Mouse (Mus musculus) forebrain, postnatal 0 days (tissue): ENCODE results near the gene Defb36. TPM values are rescaled to one million over a fixed set of nuclear protein-coding genes. Genes with fewer than 3 reads are reported as not detected.
A peak's percentile ranks its signal among the peaks of the same experiment; 100 is the strongest.

ENCODE experiments used
- ATAC-seq: fragments of 200-750 bp; cut with Nextera tagmentation; 2 replicates; pipeline ENCODE4 v1.8.0; 2017; ENCODE audit warnings: mild to moderate bottlenecking, moderate library complexity
- DNase-seq: peaks from one replicate; pipeline ENCODE4 v3.0.0-alpha.2; 2015
- H3K27ac ChIP-seq: fragments of 300-500 bp; sonication (generic); 2 replicates; pipeline ENCODE4 v1.5.1; 2014; ENCODE audit warnings: low read depth, mild to moderate bottlenecking, antibody characterized with exemption, low read length, moderate library complexity, mixed read lengths
- H3K27me3 ChIP-seq: fragments of 300-500 bp; sonication (generic); 2 replicates; pipeline ENCODE4 v1.6.1; 2014; ENCODE audit warnings: mild to moderate bottlenecking, low read length, mixed read lengths; ENCODE audit not compliant: insufficient read depth
- H3K36me3 ChIP-seq: fragments of 300-500 bp; sonication (generic); 2 replicates; pipeline ENCODE4 v1.6.1; 2014; ENCODE audit warnings: mild to moderate bottlenecking, moderate library complexity; ENCODE audit not compliant: insufficient read depth
- H3K4me1 ChIP-seq: fragments of 300-500 bp; sonication (generic); 2 replicates; pipeline ENCODE4 v1.6.1; 2014; ENCODE audit warnings: antibody characterized with exemption; ENCODE audit not compliant: insufficient read depth
- H3K4me2 ChIP-seq: fragments of 300-500 bp; sonication (generic); 2 replicates; pipeline ENCODE4 v1.6.1; 2014; ENCODE audit warnings: low read depth, mild to moderate bottlenecking, moderate library complexity
- H3K4me3 ChIP-seq: fragments of 300-500 bp; sonication (generic); 2 replicates; pipeline ENCODE4 v1.5.1; 2014; ENCODE audit warnings: low read depth, low read length, mixed read lengths
- H3K9ac ChIP-seq: fragments of 300-500 bp; sonication (generic); 2 replicates; pipeline ENCODE4 v1.6.1; 2014; ENCODE audit warnings: mild to moderate bottlenecking
- H3K9me3 ChIP-seq: fragments of 300-500 bp; sonication (generic); 2 replicates; pipeline ENCODE4 v1.6.1; 2016; ENCODE audit warnings: low read length
- CTCF ChIP-seq: sonication (generic); IDR thresholded peaks from 2 replicates; pipeline ENCODE4 v1.5.1; 2016; ENCODE audit warnings: antibody characterized with exemption, control low read depth, low read depth
- WGBS: fragments of 180-500 bp; shearing (Covaris S2); extraction: QIAGEN DNeasy Blood & Tissue Kit; methylation state at CpG from one replicate; pipeline ENCODE4 v1.1.7; 2014; 5-methylcytosine and 5-hydroxymethylcytosine counted together
- polyA plus RNA-seq: library from polyadenylated mRNA; unstranded; fragments of >200 nt; fragmentation: Nextera tagmentation; extraction: Ambion mirVana; gene quantifications from 2 replicates; pipeline ENCODE4 v1.2.1, GENCODE M21; 2015
- total RNA-seq: library from RNA; depleted of rRNA; stranded (reverse); fragments of >200 nt; gene quantifications from 2 replicates; pipeline ENCODE4 v1.2.3, GENCODE M21; 2014; rRNA removed

Gene Defb36
- not detected in 2 replicates for total RNA-seq
- polyA plus RNA-seq, result not detected in 2 replicates

DNA sequence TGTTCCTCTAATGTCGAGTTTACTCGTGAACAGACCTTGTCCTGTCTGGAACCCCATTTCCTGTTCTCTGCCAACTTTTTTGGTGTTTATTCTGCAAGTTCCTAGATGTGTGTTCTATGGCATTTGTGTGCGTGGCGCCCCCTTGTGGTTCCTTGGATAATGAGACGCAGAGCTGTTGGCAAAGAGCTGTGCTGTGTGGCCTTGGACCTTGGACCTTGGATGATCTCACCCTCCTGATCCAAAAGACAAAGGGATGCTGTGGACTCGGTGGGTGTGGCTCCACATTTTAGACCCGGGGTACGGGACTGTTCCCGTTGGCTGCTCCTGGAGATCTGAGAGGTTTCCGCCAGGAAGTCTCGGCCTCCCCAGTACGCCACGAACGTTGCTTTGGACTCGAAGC, at the start of gene Defb36:
TSS of gene Defb36 (plus strand) at position 271 of the 400 bp plus-strand sequence.
- no peak for ATAC-seq
- H3K27ac ChIP-seq, result no peak within 1 kb of the TSS
- no peak within 1 kb of the TSS for H3K4me3 ChIP-seq
- no peaks in the 10 kb centered on the region; the same call in 1 of the 2 replicates for H3K9me3 ChIP-seq
- 83% methylated on average over 15 of the region's 15 CpGs for WGBS
- H3K4me2 ChIP-seq, result no peak within 1 kb of the TSS
- no peaks in the 10 kb centered on the region for H3K27me3 ChIP-seq
- H3K36me3 ChIP-seq, result no peaks in the 10 kb centered on the region
- H3K4me1 ChIP-seq, result no peaks in the 10 kb centered on the region
- peak; percentile 43 for TF ChIP-seq CTCF
- no peak within 1 kb of the TSS for H3K9ac ChIP-seq
- DNase-seq, result no peak

DNA sequence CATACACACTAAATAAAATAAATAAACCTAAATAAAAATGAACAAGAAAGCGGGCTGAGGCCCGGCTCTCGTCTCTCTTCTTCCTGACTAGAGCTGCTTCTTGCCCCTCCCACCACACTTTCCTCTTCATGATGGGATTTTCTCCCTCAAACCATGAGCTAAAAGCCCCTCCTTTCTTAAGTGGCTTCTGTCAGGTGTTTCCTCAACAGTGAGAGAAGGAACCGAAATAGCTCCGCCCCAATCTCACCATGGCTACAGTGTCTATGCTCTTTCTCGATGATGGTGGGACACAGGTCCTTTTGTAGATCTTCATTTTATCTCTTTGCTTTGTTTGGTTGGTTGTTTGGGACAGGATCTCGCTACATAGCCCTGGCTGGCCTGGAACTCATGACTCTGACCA, 47.5 kb upstream of the Defb36 start:
- ATAC-seq, result no peak
- Histone ChIP-seq H3K4me3 (no peak overlapping the region), H3K9me3 (no peaks in the 10 kb centered on the region), H3K27me3 (no peaks in the 10 kb centered on the region), H3K36me3 (no peaks in the 10 kb centered on the region), H3K4me2 (no peak overlapping the region), H3K27ac (no peak overlapping the region), H3K9ac (no peak overlapping the region), H3K4me1 (no peaks in the 10 kb centered on the region)
- no peak for DNase-seq
- TF ChIP-seq CTCF, result no peak
- whole genome bisulfite sequencing, result 90% methylated on average over 7 of the region's 7 CpGs

GRCm38 (mm10) chr2:152569038-152569437, 35.1 kb upstream of the Defb36 start, which contains the start of gene Gm17416:
Gm17416 (plus strand) TSS chr2:152569338.
- Histone ChIP-seq H3K36me3 (no peaks in the 10 kb centered on the region), H3K27ac (no peak within 1 kb of the TSS), H3K27me3 (no peaks in the 10 kb centered on the region), H3K9ac (no peak within 1 kb of the TSS), H3K9me3 (no peaks in the 10 kb centered on the region), H3K4me2 (no peak within 1 kb of the TSS), H3K4me1 (no peaks in the 10 kb centered on the region), H3K4me3 (no peak within 1 kb of the TSS)
- ATAC-seq (no peak), DNase-seq (no peak)
- 75% methylated on average over 5 of the region's 5 CpGs for WGBS
- no peak for TF ChIP-seq CTCF

GRCm38 (mm10) chr2:152569881-152570280, 34.2 kb upstream of the Defb36 start:
- WGBS, result 77% methylated on average over 4 of the region's 4 CpGs
- DNase-seq (no peak), ATAC-seq (no peak)
- no peaks in the 10 kb centered on the region for H3K4me1 ChIP-seq
- no peaks in the 10 kb centered on the region for H3K27me3 ChIP-seq
- H3K36me3 ChIP-seq, result no peaks in the 10 kb centered on the region
- no peak overlapping the region for H3K4me3 ChIP-seq
- no peak for TF ChIP-seq CTCF
- H3K9me3 ChIP-seq, result no peaks in the 10 kb centered on the region
- H3K27ac ChIP-seq, result no peak overlapping the region
- H3K9ac ChIP-seq, result no peak overlapping the region
- H3K4me2 ChIP-seq, result no peak overlapping the region

DNA sequence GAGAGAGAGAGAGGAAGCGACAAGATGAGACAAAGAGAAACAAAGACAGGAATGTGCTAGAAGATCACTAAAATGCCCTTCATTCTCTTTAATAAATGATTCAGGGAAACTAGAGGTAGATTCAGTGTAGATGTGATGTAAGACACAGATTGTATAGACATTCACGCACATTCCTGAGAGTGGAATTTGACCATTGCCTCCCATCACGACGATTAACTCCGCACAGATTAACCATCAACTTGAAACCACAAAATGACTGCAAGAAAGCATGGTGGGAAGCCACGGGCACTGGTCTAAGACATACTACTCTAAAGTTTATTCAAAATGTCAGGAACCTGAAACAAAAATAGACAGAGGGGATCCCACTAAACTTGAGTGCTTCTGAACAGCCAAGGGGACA, 33.8 kb upstream of the Defb36 start:
- no peaks in the 10 kb centered on the region for H3K36me3 ChIP-seq
- ATAC-seq, result no peak
- no peak overlapping the region for H3K9ac ChIP-seq
- H3K9me3 ChIP-seq, result no peaks in the 10 kb centered on the region
- no peak for DNase-seq
- H3K27me3 ChIP-seq, result no peaks in the 10 kb centered on the region
- no peak overlapping the region for H3K27ac ChIP-seq
- no peak overlapping the region for H3K4me2 ChIP-seq
- H3K4me1 ChIP-seq, result no peaks in the 10 kb centered on the region
- no peak overlapping the region for H3K4me3 ChIP-seq
- WGBS, result 81% methylated on average over 6 of the region's 6 CpGs
- TF ChIP-seq CTCF, result no peak

DNA sequence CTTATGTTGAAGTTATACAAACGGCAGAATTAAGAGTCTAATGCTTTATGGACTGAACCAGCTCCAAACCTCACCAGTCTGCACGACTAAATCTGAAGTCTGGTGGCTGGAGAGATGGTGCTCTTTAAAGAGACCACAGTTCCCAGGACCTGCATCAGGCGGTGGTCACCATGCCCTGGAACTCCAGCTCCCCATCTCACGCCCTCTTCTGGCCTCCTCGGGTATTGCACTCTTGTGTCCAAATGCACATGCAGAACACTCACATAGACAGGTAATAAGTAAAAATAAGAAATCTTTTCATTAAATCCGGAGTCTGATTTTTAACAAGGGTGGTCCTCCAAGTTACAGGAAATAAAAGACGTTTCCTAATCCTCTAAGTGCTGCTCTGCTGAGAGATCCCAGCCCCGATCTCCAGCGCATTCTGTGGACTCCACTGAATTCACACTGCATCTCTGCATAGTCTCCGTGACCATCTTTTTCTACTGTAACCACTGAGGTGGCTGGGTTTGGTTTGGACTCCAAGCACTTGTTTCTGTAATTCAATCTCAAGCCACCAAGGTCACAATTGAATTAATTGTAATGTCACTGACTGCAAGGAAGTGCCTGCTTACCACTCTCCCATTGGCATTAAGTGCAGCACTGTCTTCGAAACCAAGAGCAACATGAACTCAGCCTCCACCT, 31.9 kb upstream of the Defb36 start, which contains the start of gene Defb21:
TSS of gene Defb21 (plus strand) at position 631 of the 681 bp plus-strand sequence.
- ATAC-seq (no peak), DNase-seq (no peak)
- H3K4me2 ChIP-seq, result no peak within 1 kb of the TSS
- H3K27me3 ChIP-seq, result no peaks in the 10 kb centered on the region
- no peak for TF ChIP-seq CTCF
- no peak within 1 kb of the TSS for H3K27ac ChIP-seq
- no peak within 1 kb of the TSS for H3K9ac ChIP-seq
- H3K9me3 ChIP-seq, result no peaks in the 10 kb centered on the region
- no peaks in the 10 kb centered on the region for H3K4me1 ChIP-seq
- WGBS, result 62% methylated on average over 11 of the region's 11 CpGs
- no peaks in the 10 kb centered on the region for H3K36me3 ChIP-seq
- no peak within 1 kb of the TSS for H3K4me3 ChIP-seq

- 88% methylated on average over 8 of the region's 8 CpGs for WGBS
- no peak overlapping the region for H3K4me3 ChIP-seq
- no peak overlapping the region for H3K9ac ChIP-seq
- H3K36me3 ChIP-seq, result no peaks in the 10 kb centered on the region
- no peak overlapping the region for H3K4me2 ChIP-seq
- H3K4me1 ChIP-seq, result no peaks in the 10 kb centered on the region
- H3K9me3 ChIP-seq, result no peaks in the 10 kb centered on the region
- TF ChIP-seq CTCF, result no peak
- ATAC-seq (no peak), DNase-seq (no peak)
- no peaks in the 10 kb centered on the region for H3K27me3 ChIP-seq
- H3K27ac ChIP-seq, result no peak overlapping the region
These were observed 30.6 kb upstream of the Defb36 start for GRCm38 (mm10) chr2:152573484-152573883.
